Mouse (Mus musculus) lung, postnatal 0 days (tissue): ENCODE results near the gene Itgae.

Experiments
- CTCF ChIP-seq: IDR thresholded peaks from 2 replicates; pipeline ENCODE4 v1.5.1; 2016; ENCODE audit warnings: antibody characterized with exemption, mild to moderate bottlenecking
- EP300 ChIP-seq: IDR thresholded peaks from 2 replicates; pipeline ENCODE4 v1.6.1; 2016; ENCODE audit warnings: antibody characterized with exemption, mild to moderate bottlenecking, control low read depth

- TF ChIP-seq EP300 (no peak), CTCF (no peak)
These were observed 46.7 kb downstream of the Itgae start for GRCm38 (mm10) chr11:73137116-73137515.
